Mouse (Mus musculus) lung, embryonic 16.5 days (tissue): Measurements from ENCODE around the gene Tbxa2r. TPM values are rescaled to one million over a fixed set of nuclear protein-coding genes. Genes with fewer than 3 reads are reported as not detected.

ENCODE experiments used
- ATAC-seq: fragments of 200-750 bp; cut with Nextera tagmentation; 2 replicates; pipeline ENCODE4 v1.8.0; 2017; ENCODE audit warnings: low read depth, mild to moderate bottlenecking, moderate library complexity
- H3K27ac ChIP-seq: fragments of 300-500 bp; sonication (generic); 2 replicates; pipeline ENCODE4 v1.5.1; 2014; ENCODE audit warnings: mild to moderate bottlenecking, control low read depth, low read length
- H3K27me3 ChIP-seq: fragments of 300-500 bp; sonication (generic); 2 replicates; pipeline ENCODE4 v1.6.1; 2014; ENCODE audit warnings: low read depth, low read length, mixed read lengths; ENCODE audit not compliant: control insufficient read depth, insufficient read depth
- H3K36me3 ChIP-seq: fragments of 300-500 bp; sonication (generic); 2 replicates; pipeline ENCODE4 v1.6.1; 2014; ENCODE audit warnings: low read length; ENCODE audit not compliant: control insufficient read depth, insufficient read depth
- H3K4me1 ChIP-seq: fragments of 300-500 bp; sonication (generic); replicated peaks from 2 replicates; pipeline ENCODE4 v1.6.1; 2014; ENCODE audit warnings: low read length, mixed read lengths; ENCODE audit not compliant: control insufficient read depth, insufficient read depth
- H3K4me2 ChIP-seq: fragments of 300-500 bp; sonication (generic); 2 replicates; pipeline ENCODE4 v1.6.1; 2014; ENCODE audit warnings: low read depth, low read length, control low read depth
- H3K4me3 ChIP-seq: fragments of 300-500 bp; sonication (generic); 2 replicates; pipeline ENCODE4 v1.5.1; 2014; ENCODE audit warnings: mild to moderate bottlenecking, low read length, control low read depth
- H3K9ac ChIP-seq: fragments of 300-500 bp; sonication (generic); 2 replicates; pipeline ENCODE4 v1.6.1; 2014; ENCODE audit warnings: low read length, control low read depth
- H3K9me3 ChIP-seq: fragments of 300-500 bp; sonication (generic); 2 replicates; pipeline ENCODE4 v1.6.1; 2016; ENCODE audit warnings: low read length; ENCODE audit not compliant: control insufficient read depth
- whole genome bisulfite sequencing: fragments of 180-500 bp; shearing (Covaris S2); extraction: QIAGEN DNeasy Blood & Tissue Kit; methylation state at CpG from one replicate; pipeline ENCODE4 v1.1.7; 2014; 5-methylcytosine and 5-hydroxymethylcytosine counted together
- polyA plus RNA-seq: library from polyadenylated mRNA; unstranded; fragments of >200 nt; fragmentation: Nextera tagmentation; extraction: Ambion mirVana; gene quantifications from 2 replicates; pipeline ENCODE4 v1.2.1, GENCODE M21; 2015

Gene Tbxa2r
- polyA plus RNA-seq, 1 experiment from 2014 or later: 18.6 TPM

DNA sequence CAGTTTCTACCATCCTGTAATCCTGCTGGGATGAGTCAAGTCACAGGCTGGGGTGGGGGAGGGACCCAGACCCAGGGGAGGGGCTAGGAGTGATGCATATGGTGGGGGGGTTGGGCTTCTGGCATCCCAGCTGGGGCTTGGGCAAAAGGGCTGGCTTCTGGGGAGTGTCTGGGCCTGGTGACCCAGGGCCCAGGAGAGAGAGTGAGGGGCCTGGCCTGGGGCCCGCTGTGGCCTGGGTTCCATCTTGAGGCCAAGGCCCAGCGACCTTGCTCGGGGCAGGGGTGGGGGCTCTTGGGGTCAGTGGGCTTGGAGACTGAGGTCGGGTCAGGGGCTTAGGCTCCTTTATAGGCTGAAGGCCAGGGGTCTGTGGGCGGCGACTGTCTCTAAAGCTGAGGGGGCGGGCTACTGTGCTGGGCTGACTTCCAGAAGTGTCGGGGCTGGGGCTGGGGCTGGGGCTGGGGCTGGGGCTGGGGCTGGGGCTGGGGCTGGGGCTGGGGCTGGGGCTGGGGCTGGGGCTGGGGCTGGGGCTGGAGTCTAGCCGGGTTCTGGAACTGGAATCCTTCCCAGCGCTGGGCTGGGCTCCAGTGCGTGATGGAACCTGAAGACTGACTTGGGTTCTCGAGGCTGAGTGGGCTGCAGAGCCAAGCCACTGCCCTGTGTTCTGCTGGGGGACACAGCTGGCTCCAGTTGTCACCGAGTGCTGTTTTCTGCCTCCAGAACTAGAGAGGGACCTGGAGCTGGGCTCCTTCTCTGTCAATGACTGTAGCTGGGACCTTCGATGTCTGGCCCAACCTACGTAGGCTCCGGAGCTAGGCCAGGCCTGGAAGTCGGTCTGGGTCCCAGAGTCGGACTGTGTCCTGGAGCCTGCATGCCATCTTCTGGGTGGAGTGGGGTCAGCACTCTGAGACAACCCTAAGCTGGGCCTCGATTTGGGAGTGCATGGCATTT, 7.1 kb downstream of the Tbxa2r start:
- WGBS: 33% methylated on average over 17 of the region's 19 CpGs
- Histone ChIP-seq H3K27ac (peak overlapping the region; percentile 97), H3K4me1 (peaks cover 24% of the 10 kb centered on the region), H3K27me3 (peaks cover 5% of the 10 kb centered on the region), H3K4me2 (peak overlapping the region; percentile 43), H3K4me3 (no peak overlapping the region), H3K9me3 (no peaks in the 10 kb centered on the region), H3K9ac (peak overlapping the region; percentile 58), H3K36me3 (no peaks in the 10 kb centered on the region)
- ATAC-seq: peak; percentile 80

DNA sequence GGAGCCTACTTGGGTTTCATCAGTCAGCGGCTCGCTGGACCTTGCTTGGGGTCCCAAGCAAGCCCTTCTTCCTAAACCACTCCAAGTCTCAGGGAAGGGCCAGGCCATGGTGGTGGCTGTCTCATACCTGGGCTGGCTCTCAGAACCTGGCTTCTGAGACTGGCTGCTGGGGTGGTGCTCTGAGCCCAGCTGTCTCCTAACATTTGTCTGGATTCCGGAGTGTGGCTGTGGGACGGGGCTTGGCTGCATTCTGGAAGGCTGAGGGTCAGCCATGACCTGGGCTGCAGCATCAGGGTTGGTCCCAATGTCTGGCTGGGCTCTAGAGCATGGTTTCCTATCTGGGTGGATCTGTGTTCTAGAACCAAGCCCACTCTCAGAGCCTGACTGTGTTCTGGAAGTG, 8.0 kb downstream of the Tbxa2r start:
- H3K4me3 ChIP-seq: no peak overlapping the region
- no peaks in the 10 kb centered on the region for H3K9me3 ChIP-seq
- H3K36me3 ChIP-seq: no peaks in the 10 kb centered on the region
- H3K9ac ChIP-seq: 0 out of 2 replicates have a peak overlapping the region, but pooled peaks have one; percentile 45
- H3K27me3 ChIP-seq: peaks cover 10% of the 10 kb centered on the region
- WGBS: 92% methylated on average over 4 of the region's 4 CpGs
- peak overlapping the region; percentile 97 for H3K27ac ChIP-seq
- ATAC-seq: no peak
- peak overlapping the region; percentile 14; the same call in 1 of the 2 replicates for H3K4me2 ChIP-seq
- H3K4me1 ChIP-seq: peaks cover 22% of the 10 kb centered on the region

DNA sequence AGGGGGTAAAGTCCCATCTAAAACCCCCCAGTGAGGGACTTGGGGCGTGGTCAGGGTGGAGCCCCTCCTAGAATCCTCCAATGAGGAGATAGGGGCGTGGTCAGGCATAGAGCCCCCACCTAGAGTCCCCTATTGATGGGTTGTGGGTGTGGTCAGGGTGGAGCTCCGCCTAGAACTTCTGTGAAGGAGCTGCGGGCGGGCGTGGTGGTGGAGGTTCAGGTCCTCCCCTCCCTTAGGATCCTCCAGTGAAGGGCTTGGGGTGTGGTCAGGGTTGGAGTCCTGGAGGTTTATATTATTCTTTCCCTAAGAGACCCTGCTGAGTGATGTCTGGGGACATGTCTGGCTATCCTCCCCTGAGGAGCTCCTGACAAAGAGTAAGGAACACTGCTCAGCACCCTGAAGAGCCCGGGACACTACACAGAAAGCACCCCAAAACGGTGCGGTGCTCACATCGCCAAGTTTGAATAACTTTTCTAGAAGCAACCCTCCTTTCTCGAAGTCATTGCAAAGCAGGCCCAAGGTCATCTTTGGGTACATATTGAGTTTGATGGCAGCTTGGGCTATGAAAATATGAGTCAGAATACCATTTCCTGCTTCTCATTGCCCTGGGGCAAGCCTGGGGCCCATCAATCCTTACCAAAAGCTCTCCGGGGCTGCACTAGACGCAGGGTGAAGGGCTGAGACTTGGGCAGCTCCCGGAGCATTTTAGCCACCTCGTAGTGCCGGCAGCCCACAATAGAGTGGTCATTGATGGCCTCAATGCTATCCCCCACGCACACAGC, 12.2 kb downstream of the Tbxa2r start:
- no peak overlapping the region for H3K4me3 ChIP-seq
- H3K4me2 ChIP-seq: no peak overlapping the region
- WGBS: 45% methylated on average over 17 of the region's 17 CpGs
- H3K9ac ChIP-seq: no peak overlapping the region
- no peak for ATAC-seq
- no peaks in the 10 kb centered on the region for H3K9me3 ChIP-seq
- H3K36me3 ChIP-seq: 0 out of 2 replicates have a peak, but pooled peaks cover 2% of the 10 kb centered on the region
- no peak overlapping the region for H3K27ac ChIP-seq
- peaks cover 16% of the 10 kb centered on the region for H3K4me1 ChIP-seq
- H3K27me3 ChIP-seq: peaks cover 36% of the 10 kb centered on the region

DNA sequence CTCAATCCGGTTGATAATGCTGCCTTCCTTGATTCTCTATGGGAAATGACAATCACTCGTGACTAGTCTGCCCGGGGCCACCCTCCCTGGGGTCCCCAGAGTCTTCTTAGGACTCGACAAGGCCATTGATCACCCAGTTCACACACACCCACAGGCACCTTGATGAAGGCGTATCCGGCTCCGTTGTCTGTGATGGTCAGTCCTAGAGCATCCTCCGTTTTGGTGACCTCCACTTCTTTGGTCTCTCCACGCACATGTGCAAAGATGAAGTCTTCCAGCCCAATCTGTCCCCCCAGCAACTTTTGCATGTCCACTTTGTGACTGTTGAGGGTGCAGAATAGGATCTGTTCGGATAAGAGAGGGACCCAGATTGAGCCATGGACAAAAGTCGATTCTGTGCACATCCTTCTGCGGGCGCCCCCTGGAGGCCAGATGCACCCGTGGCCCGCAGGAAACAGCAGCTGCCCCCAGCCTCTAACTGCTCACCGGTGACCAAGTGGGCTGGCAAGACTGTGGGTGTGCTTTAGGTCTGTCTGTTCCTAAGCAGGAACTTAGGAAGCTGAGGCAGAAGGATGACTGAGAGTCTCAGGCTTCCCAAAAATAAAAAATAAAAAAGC, 12.9 kb downstream of the Tbxa2r start:
- H3K4me1 ChIP-seq: peaks cover 14% of the 10 kb centered on the region
- 33% methylated on average over 16 of the region's 16 CpGs for WGBS
- no peak overlapping the region for H3K9ac ChIP-seq
- no peak overlapping the region for H3K4me3 ChIP-seq
- H3K36me3 ChIP-seq: 0 out of 2 replicates have a peak, but pooled peaks cover 3% of the 10 kb centered on the region
- no peak overlapping the region for H3K27ac ChIP-seq
- no peak overlapping the region; the same call in 1 of the 2 replicates for H3K4me2 ChIP-seq
- no peaks in the 10 kb centered on the region for H3K9me3 ChIP-seq
- ATAC-seq: peak; percentile 32; the same call in 1 of the 2 replicates
- peaks cover 36% of the 10 kb centered on the region for H3K27me3 ChIP-seq

DNA sequence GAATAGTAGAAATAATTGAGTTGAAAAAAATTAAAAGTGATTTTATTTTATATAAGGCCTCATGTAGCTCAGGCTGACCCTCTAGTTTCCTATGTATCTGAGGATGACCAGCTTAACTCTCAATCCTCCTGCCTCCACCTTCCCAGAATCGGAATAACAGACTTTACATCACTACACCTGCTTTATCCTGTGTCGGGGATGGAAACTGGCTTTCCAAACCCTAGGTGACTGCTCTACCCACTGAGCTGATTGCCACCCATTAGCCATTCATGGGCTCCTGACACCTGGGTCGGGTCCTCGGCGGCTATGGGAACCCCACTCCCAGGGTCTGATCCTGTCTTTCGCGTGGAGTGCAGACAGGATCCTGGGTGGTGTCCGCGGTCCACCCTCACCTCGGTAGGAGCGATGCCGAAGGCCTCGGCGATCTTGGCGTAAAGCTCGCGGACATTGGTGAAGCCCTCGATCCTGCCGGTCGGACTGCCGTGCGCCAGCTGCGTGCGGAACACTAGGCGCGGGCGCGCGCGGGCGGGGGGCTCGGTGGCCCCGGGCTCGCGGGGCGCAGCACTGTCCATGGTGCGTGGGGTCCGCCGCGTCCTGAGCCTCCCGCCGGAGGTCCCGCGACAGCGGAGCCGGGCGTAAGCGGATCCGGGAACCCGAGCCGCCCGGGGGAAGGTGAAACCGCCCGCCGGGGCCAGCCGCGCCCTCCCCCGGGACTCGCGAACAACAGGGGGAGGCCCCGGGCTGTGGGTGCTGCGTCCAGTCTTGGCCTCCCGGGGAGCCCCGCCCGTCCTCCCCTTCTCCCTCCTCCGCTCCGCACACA, 14.4 kb downstream of the Tbxa2r start, which contains the start of gene Gipc3:
Gene Gipc3, minus strand, starts transcription at position 581 of the 820 bp plus-strand sequence.
- Histone ChIP-seq H3K4me1 (peaks cover 23% of the 10 kb centered on the region), H3K27me3 (peaks cover 36% of the 10 kb centered on the region), H3K27ac (no peak within 1 kb of the TSS), H3K4me2 (peak within 1 kb of the TSS; percentile 90), H3K36me3 (peaks cover 7% of the 10 kb centered on the region), H3K9me3 (no peaks in the 10 kb centered on the region), H3K4me3 (peak within 1 kb of the TSS; percentile 56), H3K9ac (peak within 1 kb of the TSS; percentile 72)
- ATAC-seq: 0 out of 2 replicates have a peak, but pooled peaks have one; percentile 11
- 5% methylated on average over 50 of the region's 67 CpGs for WGBS

DNA sequence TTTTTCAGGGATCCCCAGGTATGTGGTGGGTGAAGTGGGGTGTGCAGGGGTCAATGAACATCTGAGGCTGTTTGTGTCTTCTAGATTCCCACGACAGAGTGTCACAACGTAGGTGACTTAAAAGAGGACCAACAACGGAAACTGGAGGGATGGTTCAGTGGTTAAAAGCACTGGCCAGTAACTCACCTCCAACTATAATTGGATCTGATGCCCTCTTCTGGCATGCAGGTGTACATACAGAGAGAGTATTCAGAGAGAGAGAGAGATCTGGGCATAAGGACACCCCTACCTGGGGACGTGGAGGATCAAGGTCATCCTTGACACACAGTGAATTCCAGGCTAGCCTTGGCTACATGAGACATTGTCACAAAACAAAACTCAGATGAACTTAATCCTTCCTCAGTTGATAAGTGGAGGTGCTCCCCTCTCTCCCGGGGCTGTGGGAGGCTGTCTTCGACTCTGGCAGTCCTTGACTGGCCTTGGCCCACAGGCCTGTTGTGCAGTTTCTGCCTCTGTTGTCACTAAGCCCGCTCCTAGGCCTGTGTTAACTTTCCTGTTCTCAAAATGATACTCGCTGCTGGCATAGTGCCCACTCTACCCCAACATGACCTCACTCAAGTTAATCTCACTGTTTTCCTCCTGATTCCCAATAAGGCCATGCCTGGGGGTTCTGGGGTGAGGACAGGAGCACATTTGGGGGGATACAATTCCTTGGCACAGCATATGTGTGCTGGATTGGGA, 16.1 kb downstream of the Tbxa2r start:
- no peak overlapping the region for H3K9ac ChIP-seq
- H3K4me3 ChIP-seq: no peak overlapping the region
- WGBS: 41% methylated on average over 8 of the region's 8 CpGs
- ATAC-seq: no peak
- H3K4me2 ChIP-seq: no peak overlapping the region
- peaks cover 36% of the 10 kb centered on the region for H3K27me3 ChIP-seq
- no peak overlapping the region for H3K27ac ChIP-seq
- no peaks in the 10 kb centered on the region for H3K9me3 ChIP-seq
- H3K4me1 ChIP-seq: peaks cover 33% of the 10 kb centered on the region
- peaks cover 9% of the 10 kb centered on the region for H3K36me3 ChIP-seq

GRCm38 (mm10) chr10:81345162-81345534, 16.6 kb downstream of the Tbxa2r start:
- H3K9me3 ChIP-seq: no peaks in the 10 kb centered on the region
- H3K27ac ChIP-seq: no peak overlapping the region
- H3K4me1 ChIP-seq: peaks cover 34% of the 10 kb centered on the region
- H3K4me3 ChIP-seq: no peak overlapping the region
- peaks cover 9% of the 10 kb centered on the region for H3K36me3 ChIP-seq
- no peak for ATAC-seq
- H3K9ac ChIP-seq: no peak overlapping the region
- H3K4me2 ChIP-seq: no peak overlapping the region
- WGBS: 82% methylated on average over 4 of the region's 4 CpGs
- peaks cover 36% of the 10 kb centered on the region for H3K27me3 ChIP-seq
